Mouse (Mus musculus): ENCODE measurements around the gene Ssbp4. TPM values are rescaled to one million over a fixed set of nuclear protein-coding genes. Genes with fewer than 3 reads are reported as not detected.

Ssbp4 gene
- polyA plus RNA-seq (2014; fragmentation: Nextera tagmentation; extraction: Ambion mirVana), result 113 and 127 TPM in 2 replicates

GRCm38 (mm10) chr8:70608749-70609367 is at the start of gene Ssbp4:
Gene Ssbp4, minus strand, starts transcription at chr8:70608872.
- peak within 1 kb of the TSS; percentile 91 for H3K27ac ChIP-seq (ENCODE audit: low read depth, low read length)
- DNase-seq (ENCODE audit: low spot score) (no peak), ATAC-seq (replicated peaks; ENCODE audit: low FRiP score) (0 out of 2 replicates have a peak, but pooled peaks have one; percentile 0)
- H3K9me3 ChIP-seq (ENCODE audit: control insufficient read depth, low read length), result no peaks in the 10 kb centered on the region
- H3K4me1 ChIP-seq (replicated peaks; ENCODE audit: control insufficient read depth, insufficient read depth, low read length), result peaks cover 25% of the 10 kb centered on the region
- WGBS, result 7% methylated on average over 26 of the region's 26 CpGs
- peak within 1 kb of the TSS; percentile 92 for H3K9ac ChIP-seq (ENCODE audit: low read length)
- H3K4me3 ChIP-seq (ENCODE audit: low read depth, low read length), result peak within 1 kb of the TSS; percentile 75
- H3K4me2 ChIP-seq (ENCODE audit: low read depth, low read length, severe bottlenecking), result peak within 1 kb of the TSS; percentile 94
- H3K27me3 ChIP-seq (ENCODE audit: control insufficient read depth, insufficient read depth, low read length), result peaks cover 4% of the 10 kb centered on the region; the same call in 1 of the 2 replicates
- H3K36me3 ChIP-seq (ENCODE audit: control insufficient read depth, insufficient read depth, low read length), result no peaks in the 10 kb centered on the region

DNA sequence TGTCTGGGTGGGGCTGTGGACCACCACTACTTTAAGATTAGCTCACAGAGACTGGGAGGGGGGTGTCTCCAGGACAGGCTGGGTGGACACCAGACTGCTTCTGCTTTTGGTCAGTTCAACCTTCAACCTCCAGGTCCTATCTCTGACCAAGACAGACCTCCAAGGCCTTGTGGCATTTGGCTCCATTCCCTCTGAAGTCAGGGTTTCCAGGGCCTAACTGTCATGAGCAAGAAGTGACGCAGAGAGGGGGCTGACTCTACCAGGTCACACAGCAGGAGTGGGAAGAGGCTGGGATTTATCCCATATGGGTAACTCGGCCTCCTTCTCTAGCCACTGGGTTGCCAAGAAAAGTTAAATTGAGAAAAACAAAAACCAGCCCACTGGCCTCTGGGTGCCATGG is 49.1 kb upstream of the Ssbp4 start:
- Histone ChIP-seq H3K9ac (ENCODE audit: low read length) (peak overlapping the region; percentile 32; the same call in 1 of the 2 replicates), H3K36me3 (ENCODE audit: control insufficient read depth, insufficient read depth, low read length) (no peaks in the 10 kb centered on the region; the same call in 1 of the 2 replicates), H3K4me1 (replicated peaks; ENCODE audit: control insufficient read depth, insufficient read depth, low read length) (peaks cover 24% of the 10 kb centered on the region), H3K4me2 (ENCODE audit: low read depth, low read length, severe bottlenecking) (peak overlapping the region; percentile 85), H3K9me3 (ENCODE audit: control insufficient read depth, low read length) (no peaks in the 10 kb centered on the region), H3K4me3 (ENCODE audit: low read depth, low read length) (no peak overlapping the region; the same call in 1 of the 2 replicates), H3K27ac (ENCODE audit: low read depth, low read length) (peak overlapping the region; percentile 97), H3K27me3 (ENCODE audit: control insufficient read depth, insufficient read depth, low read length) (no peaks in the 10 kb centered on the region)
- ATAC-seq (replicated peaks; ENCODE audit: low FRiP score), result no peak
- DNase-seq (ENCODE audit: low spot score), result no peak
- WGBS, result 84% methylated on average over 2 of the region's 2 CpGs

DNA sequence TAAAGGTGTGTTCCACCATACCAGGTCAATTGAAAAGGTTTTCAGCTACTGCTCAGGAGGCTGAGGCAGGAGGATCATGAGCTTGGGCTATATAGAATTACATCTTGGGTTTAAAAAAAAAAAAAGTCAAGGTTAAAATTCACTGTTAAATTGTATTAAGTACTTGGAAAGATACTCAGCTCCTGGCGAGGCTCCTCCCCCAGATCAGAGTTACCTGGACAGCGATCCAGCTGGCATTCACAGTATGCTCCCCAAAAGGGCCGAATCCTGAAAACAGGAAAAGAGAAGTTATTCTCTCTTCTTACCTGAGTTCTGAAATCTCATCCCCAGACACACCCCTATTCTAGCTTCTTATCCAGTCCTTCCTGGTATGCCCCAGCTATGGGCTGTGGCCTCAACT is 48.5 kb upstream of the Ssbp4 start:
- Histone ChIP-seq H3K9me3 (ENCODE audit: control insufficient read depth, low read length) (no peaks in the 10 kb centered on the region), H3K9ac (ENCODE audit: low read length) (no peak overlapping the region), H3K36me3 (ENCODE audit: control insufficient read depth, insufficient read depth, low read length) (no peaks in the 10 kb centered on the region; the same call in 1 of the 2 replicates), H3K4me3 (ENCODE audit: low read depth, low read length) (no peak overlapping the region), H3K4me1 (replicated peaks; ENCODE audit: control insufficient read depth, insufficient read depth, low read length) (peaks cover 24% of the 10 kb centered on the region), H3K4me2 (ENCODE audit: low read depth, low read length, severe bottlenecking) (no peak overlapping the region; the same call in 1 of the 2 replicates), H3K27me3 (ENCODE audit: control insufficient read depth, insufficient read depth, low read length) (no peaks in the 10 kb centered on the region), H3K27ac (ENCODE audit: low read depth, low read length) (peak overlapping the region; percentile 97)
- ATAC-seq (replicated peaks; ENCODE audit: low FRiP score) (no peak), DNase-seq (ENCODE audit: low spot score) (no peak)
- WGBS, result 97% methylated on average over 3 of the region's 3 CpGs

- ATAC-seq (replicated peaks; ENCODE audit: low FRiP score) (peak; percentile 18), DNase-seq (ENCODE audit: low spot score) (peak; percentile 70)
- no peaks in the 10 kb centered on the region for H3K27me3 ChIP-seq (ENCODE audit: control insufficient read depth, insufficient read depth, low read length)
- H3K9me3 ChIP-seq (ENCODE audit: control insufficient read depth, low read length), result no peaks in the 10 kb centered on the region
- WGBS, result 28% methylated on average over 13 of the region's 13 CpGs
- H3K4me2 ChIP-seq (ENCODE audit: low read depth, low read length, severe bottlenecking), result peak overlapping the region; percentile 18; the same call in 1 of the 2 replicates
- no peaks in the 10 kb centered on the region; the same call in 1 of the 2 replicates for H3K36me3 ChIP-seq (ENCODE audit: control insufficient read depth, insufficient read depth, low read length)
- no peak overlapping the region for H3K4me3 ChIP-seq (ENCODE audit: low read depth, low read length)
- H3K27ac ChIP-seq (ENCODE audit: low read depth, low read length), result peak overlapping the region; percentile 97
- H3K4me1 ChIP-seq (replicated peaks; ENCODE audit: control insufficient read depth, insufficient read depth, low read length), result peaks cover 24% of the 10 kb centered on the region
- peak overlapping the region; percentile 56 for H3K9ac ChIP-seq (ENCODE audit: low read length)
These were observed 47.6 kb upstream of the Ssbp4 start for GRCm38 (mm10) chr8:70656193-70656790.

DNA sequence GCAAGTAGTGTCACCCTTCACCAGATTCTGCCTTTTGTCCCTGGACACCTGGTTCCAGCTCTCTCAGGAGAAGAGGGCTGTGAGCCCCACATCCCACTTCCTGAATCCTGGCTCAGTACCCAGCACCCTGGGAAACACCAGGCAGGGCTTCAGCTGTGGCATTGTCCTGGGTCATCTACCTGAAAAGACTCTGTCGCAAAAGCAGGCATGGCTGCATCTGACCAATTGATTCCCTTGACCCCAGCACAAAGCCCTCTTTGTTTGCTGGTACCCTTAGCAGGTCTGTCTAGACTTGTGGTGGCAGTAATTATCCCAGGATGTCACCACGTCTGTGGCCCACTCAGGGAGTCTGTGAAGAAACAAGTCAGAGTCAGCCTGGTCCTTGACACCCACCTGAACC is 46.8 kb upstream of the Ssbp4 start:
- H3K27me3 ChIP-seq (ENCODE audit: control insufficient read depth, insufficient read depth, low read length), result no peaks in the 10 kb centered on the region
- H3K4me1 ChIP-seq (replicated peaks; ENCODE audit: control insufficient read depth, insufficient read depth, low read length), result peaks cover 24% of the 10 kb centered on the region
- 0 out of 2 replicates have a peak overlapping the region, but pooled peaks have one; percentile 2 for H3K4me2 ChIP-seq (ENCODE audit: low read depth, low read length, severe bottlenecking)
- peaks cover 4% of the 10 kb centered on the region; the same call in 1 of the 2 replicates for H3K36me3 ChIP-seq (ENCODE audit: control insufficient read depth, insufficient read depth, low read length)
- H3K9ac ChIP-seq (ENCODE audit: low read length), result peak overlapping the region; percentile 27
- no peaks in the 10 kb centered on the region for H3K9me3 ChIP-seq (ENCODE audit: control insufficient read depth, low read length)
- ATAC-seq (replicated peaks; ENCODE audit: low FRiP score) (no peak), DNase-seq (ENCODE audit: low spot score) (no peak)
- peak overlapping the region; percentile 97 for H3K27ac ChIP-seq (ENCODE audit: low read depth, low read length)
- H3K4me3 ChIP-seq (ENCODE audit: low read depth, low read length), result no peak overlapping the region
- WGBS, result 4% methylated on average over 2 of the region's 2 CpGs

DNA sequence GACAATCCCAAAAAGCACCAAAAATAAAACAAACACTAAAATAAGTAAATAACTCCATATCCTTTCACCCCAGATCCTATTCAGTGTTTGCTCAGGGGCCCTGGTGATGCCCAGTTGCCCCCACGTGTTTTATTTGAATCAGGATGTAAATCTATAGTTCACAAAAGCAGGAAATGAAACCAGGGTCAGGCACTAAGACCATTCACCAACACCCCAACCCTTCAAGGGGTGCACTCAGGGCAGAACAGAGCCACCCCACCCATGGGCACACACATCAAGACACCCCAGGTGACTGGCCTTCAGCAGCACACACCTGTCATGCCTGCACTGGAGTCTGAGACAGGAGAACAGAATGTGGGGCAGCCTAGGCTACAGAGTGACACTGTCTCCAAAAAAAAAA is 45.4 kb upstream of the Ssbp4 start:
- 68% methylated on average over 1 of the region's 1 CpGs for WGBS
- no peak for DNase-seq (ENCODE audit: low spot score)
- peaks cover 20% of the 10 kb centered on the region for H3K4me1 ChIP-seq (replicated peaks; ENCODE audit: control insufficient read depth, insufficient read depth, low read length)
- no peak overlapping the region for H3K4me3 ChIP-seq (ENCODE audit: low read depth, low read length)
- ATAC-seq (replicated peaks; ENCODE audit: low FRiP score), result no peak
- no peak overlapping the region for H3K4me2 ChIP-seq (ENCODE audit: low read depth, low read length, severe bottlenecking)
- H3K27me3 ChIP-seq (ENCODE audit: control insufficient read depth, insufficient read depth, low read length), result no peaks in the 10 kb centered on the region
- H3K9ac ChIP-seq (ENCODE audit: low read length), result no peak overlapping the region
- no peak overlapping the region for H3K27ac ChIP-seq (ENCODE audit: low read depth, low read length)
- peaks cover 7% of the 10 kb centered on the region; the same call in 1 of the 2 replicates for H3K36me3 ChIP-seq (ENCODE audit: control insufficient read depth, insufficient read depth, low read length)
- H3K9me3 ChIP-seq (ENCODE audit: control insufficient read depth, low read length), result no peaks in the 10 kb centered on the region

DNA sequence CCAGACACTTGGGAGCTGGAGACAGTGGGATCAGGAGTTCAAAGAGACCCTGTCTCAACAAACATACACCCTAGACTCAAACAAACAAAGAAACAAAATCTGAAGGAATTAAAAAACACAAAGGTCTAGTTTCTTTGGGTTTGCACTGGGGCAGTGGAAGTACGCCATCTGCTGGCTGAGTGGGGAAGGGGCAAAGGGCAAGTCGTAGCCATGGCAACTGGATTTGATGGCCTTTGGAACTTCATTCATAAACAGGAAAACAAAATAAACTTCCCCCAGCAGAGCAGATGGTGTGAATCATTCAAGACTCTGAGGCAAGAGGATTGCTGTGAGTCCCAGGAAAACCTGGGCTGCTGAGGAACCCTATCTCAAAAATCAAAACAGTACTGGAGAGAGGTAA is 44.6 kb upstream of the Ssbp4 start:
- Histone ChIP-seq H3K36me3 (ENCODE audit: control insufficient read depth, insufficient read depth, low read length) (peaks cover 7% of the 10 kb centered on the region; the same call in 1 of the 2 replicates), H3K4me1 (replicated peaks; ENCODE audit: control insufficient read depth, insufficient read depth, low read length) (peaks cover 14% of the 10 kb centered on the region), H3K27ac (ENCODE audit: low read depth, low read length) (peak overlapping the region; percentile 25; the same call in 1 of the 2 replicates), H3K27me3 (ENCODE audit: control insufficient read depth, insufficient read depth, low read length) (no peaks in the 10 kb centered on the region), H3K4me3 (ENCODE audit: low read depth, low read length) (no peak overlapping the region), H3K9ac (ENCODE audit: low read length) (no peak overlapping the region), H3K9me3 (ENCODE audit: control insufficient read depth, low read length) (no peaks in the 10 kb centered on the region), H3K4me2 (ENCODE audit: low read depth, low read length, severe bottlenecking) (no peak overlapping the region)
- 66% methylated on average over 2 of the region's 2 CpGs for WGBS
- ATAC-seq (replicated peaks; ENCODE audit: low FRiP score) (no peak), DNase-seq (ENCODE audit: low spot score) (peak; percentile 67)

DNA sequence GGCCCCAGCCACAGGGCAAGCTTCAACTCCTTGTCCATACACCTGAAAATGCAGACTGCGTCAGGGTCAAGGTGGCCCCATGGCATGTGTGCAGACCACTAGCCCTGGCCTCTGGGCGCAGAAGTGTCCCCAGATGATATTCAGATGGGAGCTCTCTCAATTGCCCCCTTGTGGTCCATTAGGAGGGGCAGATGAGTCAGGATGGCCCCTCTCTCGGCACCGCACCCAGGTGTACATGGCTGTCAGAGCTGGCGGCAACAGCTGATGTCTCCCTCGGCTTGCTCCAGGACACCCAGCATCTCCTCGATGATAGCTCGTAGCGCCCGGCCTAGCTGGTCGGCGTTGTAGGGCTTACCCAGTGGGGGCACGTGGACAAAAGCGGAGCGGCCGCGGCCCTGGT is 41.7 kb upstream of the Ssbp4 start:
- H3K4me3 ChIP-seq (ENCODE audit: low read depth, low read length), result no peak overlapping the region
- peaks cover 5% of the 10 kb centered on the region; the same call in 1 of the 2 replicates for H3K4me1 ChIP-seq (replicated peaks; ENCODE audit: control insufficient read depth, insufficient read depth, low read length)
- no peak overlapping the region for H3K27ac ChIP-seq (ENCODE audit: low read depth, low read length)
- no peaks in the 10 kb centered on the region for H3K27me3 ChIP-seq (ENCODE audit: control insufficient read depth, insufficient read depth, low read length)
- DNase-seq (ENCODE audit: low spot score), result no peak
- no peak overlapping the region for H3K9ac ChIP-seq (ENCODE audit: low read length)
- H3K4me2 ChIP-seq (ENCODE audit: low read depth, low read length, severe bottlenecking), result no peak overlapping the region
- no peaks in the 10 kb centered on the region for H3K9me3 ChIP-seq (ENCODE audit: control insufficient read depth, low read length)
- H3K36me3 ChIP-seq (ENCODE audit: control insufficient read depth, insufficient read depth, low read length), result peaks cover 7% of the 10 kb centered on the region; the same call in 1 of the 2 replicates
- ATAC-seq (replicated peaks; ENCODE audit: low FRiP score), result no peak
- WGBS, result 95% methylated on average over 17 of the region's 17 CpGs

All from forebrain, embryonic 11.5 days (tissue).